Mouse (Mus musculus) yolk sac, embryonic 10.5 days (tissue): ENCODE measurements around the gene Lpp.

ENCODE experiments used
- DNase-seq: peaks from one replicate; pipeline ENCODE4 v3.0.0-alpha.2; 2017; ENCODE audit warnings: low spot score

The Lpp gene

DNA sequence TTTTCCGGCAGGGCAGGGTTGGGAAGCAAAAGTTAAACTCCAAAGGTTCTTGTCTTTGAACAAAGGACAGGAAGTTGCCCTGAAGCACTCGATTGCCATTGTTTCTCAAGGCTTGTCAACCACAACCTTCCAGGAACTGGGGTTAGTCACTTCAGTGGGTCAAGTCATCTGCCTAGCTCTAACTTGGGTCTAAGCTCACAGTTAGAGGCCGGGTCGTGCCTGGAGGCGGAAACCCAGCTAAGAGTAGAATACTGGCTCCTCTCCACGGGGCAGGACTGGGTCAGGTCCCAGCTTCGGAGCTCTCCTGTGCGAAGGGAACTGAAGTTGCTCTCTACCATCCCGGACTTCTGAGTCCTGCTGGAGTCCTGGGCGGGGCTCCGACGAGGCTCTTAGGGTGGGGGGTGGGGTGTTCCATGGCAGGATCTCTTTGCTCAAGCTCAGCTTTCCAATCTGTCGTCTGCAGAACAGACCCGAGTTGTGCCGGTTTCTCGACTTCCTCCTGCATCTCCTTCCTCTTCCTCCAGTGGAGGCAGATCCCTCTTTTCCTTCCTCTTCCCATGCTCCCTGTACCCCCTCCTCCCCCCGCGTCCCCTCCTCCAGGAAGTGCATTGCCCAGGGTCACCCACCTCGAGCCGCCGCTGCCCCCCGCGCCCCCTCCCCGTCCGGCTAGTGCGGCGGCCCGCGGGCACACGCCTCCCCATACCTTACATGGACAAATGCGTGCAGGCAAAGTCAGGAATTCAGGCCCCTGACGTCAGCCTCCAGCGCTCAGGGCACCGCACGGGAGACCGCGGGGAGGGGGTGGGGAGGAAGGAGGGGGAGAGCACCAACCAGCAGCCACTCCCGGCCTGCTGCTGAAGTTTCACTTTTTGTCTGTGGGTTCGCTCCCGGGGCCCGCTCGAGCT, at the start of gene Lpp:
Lpp (plus strand) TSS at position 857 of the 905 bp plus-strand sequence.
- DNase-seq, result peak; percentile 94

GRCm38 (mm10) chr16:24347582-24348411, 45.5 kb upstream of the Lpp start:
- DNase-seq, result no peak

GRCm38 (mm10) chr16:24350306-24350705, 43.0 kb upstream of the Lpp start:
- no peak for DNase-seq

- DNase-seq, result no peak
These were observed 42.6 kb upstream of the Lpp start for GRCm38 (mm10) chr16:24350751-24351150.

DNA sequence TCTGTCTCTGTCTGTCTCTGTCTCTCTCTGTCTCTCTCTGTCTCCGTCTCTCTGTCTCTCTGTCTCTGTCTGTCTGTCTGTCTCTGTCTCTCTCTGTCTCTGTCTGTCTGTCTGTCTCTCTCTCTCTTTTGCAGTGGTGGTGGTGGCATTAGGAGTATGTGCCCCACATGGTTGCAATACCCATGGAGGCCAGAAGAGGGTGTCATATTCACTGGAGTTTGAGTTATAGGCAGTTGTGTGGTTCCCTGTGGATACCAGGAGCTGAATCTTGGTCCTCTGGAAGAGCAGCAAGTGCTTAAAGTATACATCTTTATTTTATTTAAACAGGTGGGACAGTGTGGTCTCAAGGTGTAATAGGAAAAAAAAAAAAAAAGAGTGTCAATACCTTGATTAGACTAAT, 41.5 kb upstream of the Lpp start:
- no peak for DNase-seq

DNA sequence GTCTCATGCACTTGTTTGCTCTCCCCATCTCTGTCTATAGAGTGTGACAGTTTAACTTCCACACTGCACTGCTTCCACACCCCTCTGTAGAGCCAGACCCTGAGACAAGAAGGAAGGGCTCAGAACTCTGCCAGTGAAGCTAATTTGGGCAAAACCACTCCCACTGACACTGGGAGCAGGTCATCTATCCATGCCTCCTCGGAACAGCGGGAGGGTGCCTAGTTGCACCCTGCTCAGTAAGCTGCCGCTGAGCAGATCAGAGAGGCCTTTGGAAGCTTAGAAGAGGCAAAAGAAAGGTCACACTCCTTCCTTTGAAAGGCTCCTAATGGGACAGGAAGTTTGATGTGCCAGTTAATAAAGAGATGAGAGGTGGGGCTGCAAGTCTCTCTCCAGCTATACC, 39.5 kb upstream of the Lpp start:
- DNase-seq, result no peak

- DNase-seq, result no peak
These were observed 31.6 kb upstream of the Lpp start for GRCm38 (mm10) chr16:24361667-24362066.

DNA sequence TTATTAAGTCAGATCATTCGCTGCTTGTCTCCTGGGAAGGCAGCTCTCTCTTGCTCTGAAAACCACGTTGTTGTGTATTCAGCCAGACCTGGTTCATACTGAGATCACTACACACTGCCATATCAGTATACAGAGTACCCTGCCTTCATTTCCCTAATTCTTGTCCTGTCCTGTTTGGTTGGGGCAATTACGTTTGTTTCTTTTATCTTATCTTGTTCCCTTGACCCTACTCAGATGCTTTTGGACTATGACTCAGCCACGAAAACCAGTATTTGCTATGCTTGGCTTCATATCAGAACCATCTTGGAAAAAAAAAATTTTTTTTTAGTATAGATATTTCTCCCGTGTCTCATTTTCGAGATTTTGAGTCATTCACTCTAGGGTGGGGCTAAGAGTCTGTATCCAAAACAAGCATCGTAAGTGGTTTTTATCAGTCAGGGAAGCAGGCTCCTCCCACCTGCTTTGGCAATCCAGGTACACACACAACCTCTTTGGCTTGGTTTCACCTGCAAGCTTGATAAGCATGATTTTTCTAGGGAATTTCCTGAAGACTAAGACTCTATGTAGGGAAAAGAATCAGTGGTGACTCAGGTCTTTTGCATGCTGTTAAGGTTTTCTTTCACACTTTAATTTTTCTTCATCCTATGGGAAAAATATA, 29.1 kb upstream of the Lpp start:
- peak; percentile 15 for DNase-seq

GRCm38 (mm10) chr16:24365900-24366299, 27.4 kb upstream of the Lpp start:
- DNase-seq, result no peak

- DNase-seq, result no peak
These were observed 26.2 kb upstream of the Lpp start for GRCm38 (mm10) chr16:24367071-24367470.

DNA sequence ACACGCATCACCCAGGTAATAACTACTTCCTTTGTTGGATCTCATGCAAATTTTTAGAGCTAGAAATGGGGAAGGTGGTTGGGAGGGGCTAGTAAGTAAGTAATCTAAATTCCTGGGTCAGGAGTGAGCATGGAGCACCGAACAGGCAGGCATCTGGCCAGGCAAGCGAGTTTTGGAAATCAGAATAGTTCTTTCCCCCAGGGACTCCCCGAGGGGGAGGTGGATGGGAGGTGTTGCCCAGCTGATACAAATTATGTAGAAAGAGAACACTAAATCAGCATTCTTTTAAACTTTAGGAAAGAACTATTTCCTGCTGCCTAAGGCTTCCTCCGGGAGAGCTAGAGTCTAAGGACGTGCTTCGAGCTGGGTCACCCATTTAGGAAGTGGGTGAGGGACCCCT, 25.8 kb upstream of the Lpp start:
- no peak for DNase-seq

GRCm38 (mm10) chr16:24376478-24376877, 16.8 kb upstream of the Lpp start:
- DNase-seq, result no peak

GRCm38 (mm10) chr16:24390596-24390995, 2.7 kb upstream of the Lpp start:
- no peak for DNase-seq

GRCm38 (mm10) chr16:24391111-24391510, 2.2 kb upstream of the Lpp start:
- no peak for DNase-seq

GRCm38 (mm10) chr16:24391901-24392300, 1.4 kb upstream of the Lpp start:
- no peak for DNase-seq

GRCm38 (mm10) chr16:24393556-24394210, 376 bp downstream of the Lpp start:
- peak; percentile 86 for DNase-seq

GRCm38 (mm10) chr16:24394211-24394991, 1.1 kb downstream of the Lpp start:
- peak; percentile 61 for DNase-seq

DNA sequence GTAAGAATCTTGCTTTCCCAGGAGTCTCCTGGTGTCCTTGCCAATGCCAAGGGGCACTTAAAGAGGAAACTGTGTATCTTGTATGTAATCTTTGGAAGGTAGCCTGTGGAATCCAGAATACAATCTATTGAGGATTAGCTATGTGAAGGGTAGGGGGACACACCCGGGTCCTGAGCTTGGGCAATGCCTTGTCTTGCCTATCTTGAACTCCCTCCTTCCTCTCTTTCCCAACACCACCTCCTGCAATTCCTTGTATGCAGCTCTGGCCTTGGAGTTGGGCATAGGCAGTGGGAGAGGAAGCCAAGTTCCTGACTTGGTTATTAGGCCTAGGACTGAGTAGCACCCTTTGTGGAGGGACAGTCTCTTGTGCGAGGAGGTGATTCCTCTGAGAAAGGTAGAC, 1.8 kb downstream of the Lpp start:
- no peak for DNase-seq

- DNase-seq, result no peak
These were observed 3.2 kb downstream of the Lpp start for GRCm38 (mm10) chr16:24396504-24396903.

DNA sequence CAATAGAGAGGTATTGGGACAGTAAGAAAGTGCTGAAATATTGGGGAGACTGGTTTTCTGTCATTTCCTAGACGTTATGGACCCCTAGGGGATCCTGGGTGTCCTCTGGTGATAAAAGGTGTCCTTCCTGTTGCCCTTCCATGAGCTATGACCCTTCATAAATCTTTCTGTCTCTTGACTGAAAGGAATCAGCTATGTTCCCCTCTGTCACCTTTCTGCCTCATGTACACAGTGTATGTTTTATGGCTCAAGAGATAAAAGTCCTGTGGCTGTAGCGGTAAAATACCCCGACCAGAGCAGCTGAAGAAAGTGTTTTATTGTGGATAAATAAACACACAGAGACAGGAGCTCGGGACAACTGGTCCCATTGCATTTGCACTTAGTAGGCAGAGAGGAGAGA, 5.2 kb downstream of the Lpp start:
- DNase-seq, result peak; percentile 30

- DNase-seq, result peak; percentile 59
These were observed 5.6 kb downstream of the Lpp start for GRCm38 (mm10) chr16:24398893-24399292.
